Mouse (Mus musculus) spleen, adult 2 months (tissue): ENCODE data around the gene C1galt1c1. TPM values are rescaled to one million over a fixed set of nuclear protein-coding genes. Genes with fewer than 3 reads are reported as not detected.
A peak's percentile ranks its signal among the peaks of the same experiment; 100 is the strongest.

Experiments used
- DNase-seq, 2 experiments: peaks; one replicate each; pipeline versions ENCODE4 v3.0.0 to v3.0.0-alpha.2; 2012 to 2021; ENCODE audit warnings: low spot score in 2 of 2, low read depth in 1 of 2
- H3K27ac ChIP-seq: fragments of 200-500 bp; 2 replicates; pipeline ENCODE4 v1.5.1; 2012; ENCODE audit warnings: low read length, inconsistent platforms; ENCODE audit not compliant: insufficient read depth
- H3K27me3 ChIP-seq: fragments of 200-500 bp; 2 replicates; pipeline ENCODE4 v1.6.1; 2012; ENCODE audit warnings: mild to moderate bottlenecking, moderate library complexity, low read length, inconsistent platforms; ENCODE audit not compliant: control insufficient read depth, insufficient read depth
- H3K36me3 ChIP-seq: fragments of 200-500 bp; 2 replicates; pipeline ENCODE4 v1.6.1; 2012; ENCODE audit warnings: mild to moderate bottlenecking, low read length, inconsistent platforms; ENCODE audit not compliant: control insufficient read depth, insufficient read depth
- H3K4me1 ChIP-seq: fragments of 200-500 bp; 2 replicates; pipeline ENCODE4 v1.6.1; 2011; ENCODE audit warnings: inconsistent platforms; ENCODE audit not compliant: control insufficient read depth, insufficient read depth, insufficient read length
- H3K4me3 ChIP-seq: fragments of 200-500 bp; 2 replicates; pipeline ENCODE4 v1.5.1; 2011; ENCODE audit warnings: mild to moderate bottlenecking, inconsistent platforms; ENCODE audit not compliant: insufficient read depth, insufficient read length; ENCODE audit errors: extremely low read depth
- CTCF ChIP-seq: fragments of 200-500 bp; IDR thresholded peaks from 2 replicates; pipeline ENCODE4 v1.5.1; 2011; ENCODE audit warnings: mild to moderate bottlenecking, inconsistent platforms; ENCODE audit not compliant: insufficient read depth, insufficient read length, insufficient replicate concordance; ENCODE audit errors: extremely low read depth
- POLR2A ChIP-seq: fragments of 200-500 bp; IDR thresholded peaks from 2 replicates; pipeline ENCODE4 v1.6.1; 2011; ENCODE audit warnings: low read depth, low read length, inconsistent platforms
- WGBS: fragments of 180-500 bp; shearing (Covaris S2); methylation state at CpG from one replicate; pipeline ENCODE4 v1.1.7; 2018; 5-methylcytosine and 5-hydroxymethylcytosine counted together
- polyA plus RNA-seq: library from polyadenylated mRNA; depleted of rRNA; stranded (reverse); fragments of >200 nt; gene quantifications from 2 replicates; pipeline ENCODE4 v1.2.3, GENCODE M21; 2012; rRNA removed

Gene C1galt1c1
- polyA plus RNA-seq, 1 experiment, result 1.8 TPM

- 67% methylated on average over 5 of the region's 5 CpGs for WGBS
- no peaks in the 10 kb centered on the region for H3K4me1 ChIP-seq
- TF ChIP-seq POLR2A (no peak), CTCF (no peak)
- H3K27ac ChIP-seq, result no peak overlapping the region
- no peaks in the 10 kb centered on the region for H3K27me3 ChIP-seq
- no peaks in the 10 kb centered on the region for H3K36me3 ChIP-seq
- DNase-seq, result no peak
- no peak overlapping the region for H3K4me3 ChIP-seq
Observed at GRCm38 (mm10) chrX:38593180-38593889, 41.6 kb downstream of the C1galt1c1 start.

- no peak for DNase-seq
- Histone ChIP-seq H3K4me3 (no peak overlapping the region), H3K27ac (no peak overlapping the region), H3K27me3 (no peaks in the 10 kb centered on the region), H3K4me1 (no peaks in the 10 kb centered on the region), H3K36me3 (no peaks in the 10 kb centered on the region)
- TF ChIP-seq CTCF (no peak), POLR2A (no peak)
- WGBS, result 89% methylated on average over 3 of the region's 3 CpGs
Observed at GRCm38 (mm10) chrX:38591749-38592148, 43.1 kb downstream of the C1galt1c1 start.

- Histone ChIP-seq H3K27ac (no peak overlapping the region), H3K27me3 (no peaks in the 10 kb centered on the region)
Observed at GRCm38 (mm10) chrX:38589827-38590226, 45.1 kb downstream of the C1galt1c1 start.

GRCm38 (mm10) chrX:38583261-38583660 is 51.6 kb downstream of the C1galt1c1 start:
- no peaks in the 10 kb centered on the region for H3K27me3 ChIP-seq
- no peaks in the 10 kb centered on the region for H3K4me1 ChIP-seq
- no peak overlapping the region for H3K4me3 ChIP-seq
- no peaks in the 10 kb centered on the region for H3K36me3 ChIP-seq
- TF ChIP-seq POLR2A, result no peak
- TF ChIP-seq CTCF, result no peak
- DNase-seq, result no peak
- no peak overlapping the region for H3K27ac ChIP-seq

More at GRCm38 (mm10) chrX:38589827-38590226, 45.1 kb downstream of the C1galt1c1 start:
- no peaks in the 10 kb centered on the region for H3K36me3 ChIP-seq
- 86% methylated on average over 4 of the region's 4 CpGs for WGBS
- H3K4me3 ChIP-seq, result no peak overlapping the region
- no peaks in the 10 kb centered on the region for H3K4me1 ChIP-seq
- DNase-seq, result no peak
- TF ChIP-seq POLR2A (no peak), CTCF (no peak)

GRCm38 (mm10) chrX:38581140-38581539 is 53.7 kb downstream of the C1galt1c1 start:
- WGBS, result 93% methylated on average over 1 of the region's 1 CpGs
- H3K27ac ChIP-seq, result peak overlapping the region; percentile 22; the same call in 1 of the 2 replicates
- no peak overlapping the region for H3K4me3 ChIP-seq
- TF ChIP-seq CTCF, result no peak
- TF ChIP-seq POLR2A, result no peak
- no peak for DNase-seq
- H3K4me1 ChIP-seq, result no peaks in the 10 kb centered on the region
- H3K36me3 ChIP-seq, result no peaks in the 10 kb centered on the region
- H3K27me3 ChIP-seq, result no peaks in the 10 kb centered on the region

Other genes starting within 250 kb of the C1galt1c1 start
- gene Lamp2, start 178.6 kb downstream of the C1galt1c1 start, polyA plus RNA-seq, result 15.5 and 17.6 TPM in 2 replicates
- gene Cul4b, start 58.9 kb downstream of the C1galt1c1 start, polyA plus RNA-seq, result 2.8 and 2.9 TPM in 2 replicates
- gene Mcts1, start 34.5 kb downstream of the C1galt1c1 start, polyA plus RNA-seq, result 2.2 and 3.4 TPM in 2 replicates
- not detected in 2 replicates for gene 6030498E09Rik, start 137.6 kb upstream of the C1galt1c1 start, polyA plus RNA-seq